Mouse (Mus musculus) inflammation-experienced regulatory T-cells (primary cell): ENCODE data around the gene Mif. TPM values are rescaled to one million over a fixed set of nuclear protein-coding genes. Genes with fewer than 3 reads are reported as not detected.

Experiments
- polyA plus RNA-seq, 2 experiments: library from polyadenylated mRNA; unstranded; fragments of 100-300 nt; shearing (Covaris generic); gene quantifications; one replicate each; pipeline ENCODE4 v1.2.1; 2017

Mif gene
- 100 to 1,000 TPM; 429 to 460 TPM for polyA plus RNA-seq

GRCm38 (mm10) chr10:75859786-75860470 lies at the start of gene Mif:
Gene Mif, minus strand, starts transcription at chr10:75860240.

GRCm38 (mm10) chr10:75893089-75893750 lies 33.2 kb upstream of the Mif start, which contains the start of gene Derl3:
Gene Derl3, plus strand, starts transcription at chr10:75893413.

GRCm38 (mm10) chr10:75837248-75837759 lies 22.7 kb downstream of the Mif start, which contains the start of gene Gstt2:
Gene Gstt2, minus strand, starts transcription at chr10:75837424.

DNA sequence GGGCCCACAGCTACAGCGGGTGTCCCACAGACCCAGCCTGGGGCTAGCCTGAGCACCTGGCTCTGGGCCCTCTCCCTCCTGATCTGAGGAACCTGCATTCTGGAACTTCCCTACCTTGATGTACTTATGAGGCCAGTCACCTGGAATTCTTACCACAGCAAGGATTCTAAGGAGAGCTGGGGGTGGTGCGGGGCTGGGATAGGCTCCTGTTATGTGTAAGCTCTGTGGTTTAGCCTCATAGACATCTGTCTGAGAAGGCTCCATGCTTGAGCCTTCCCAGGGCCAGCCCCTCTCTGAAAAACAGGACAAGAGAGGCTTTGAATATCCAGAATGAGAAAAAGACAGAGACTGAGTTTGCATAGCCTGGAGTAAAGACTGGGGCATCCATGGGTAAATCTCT lies 37.6 kb downstream of the Mif start, which contains the start of gene Gstt4:
Gene Gstt4 (minus strand): TSS at position 101 of the 400 bp plus-strand sequence.

Other genes with a start within 250 kb of the Mif start
- gene Susd2, start 216.2 kb downstream of the Mif start, polyA plus RNA-seq = 10 to 100 TPM; 30.9 to 31.3 TPM
- gene Cabin1, start 95.9 kb downstream of the Mif start, polyA plus RNA-seq = 10 to 100 TPM; 47.2 to 65.3 TPM
- gene Ddt, start 86.8 kb downstream of the Mif start, polyA plus RNA-seq = 10 to 100 TPM; 42.9 to 61.3 TPM
- not detected for gene Gm20441, start 79.3 kb downstream of the Mif start, polyA plus RNA-seq
- gene Gstt3, start 78.8 kb downstream of the Mif start, polyA plus RNA-seq = 10 to 100 TPM; 10.3 to 11.1 TPM
- gene Gstt1, start 61.7 kb downstream of the Mif start, polyA plus RNA-seq = 1 to 10 TPM in 1 of 2 experiments, under 1 TPM in 1; 0.55 to 1.1 TPM
- not detected for gene Gstt4, start 37.7 kb downstream of the Mif start, polyA plus RNA-seq
- gene Gstt2, start 22.8 kb downstream of the Mif start, polyA plus RNA-seq = 10 to 100 TPM; 43.6 to 48.6 TPM
- 1 to 10 TPM; 2.4 to 5.9 TPM for gene Derl3, start 33.2 kb upstream of the Mif start, polyA plus RNA-seq
- gene Smarcb1, start 61.4 kb upstream of the Mif start, polyA plus RNA-seq = 10 to 100 TPM; 89.6 to 97.4 TPM
- gene Chchd10, start 72.9 kb upstream of the Mif start, polyA plus RNA-seq = 100 to 1,000 TPM in 1 of 2 experiments, 10 to 100 TPM in 1; 47.4 to 109 TPM
- gene Mmp11, start 76.3 kb upstream of the Mif start, polyA plus RNA-seq = 10 to 100 TPM in 1 of 2 experiments, 1 to 10 TPM in 1; 6.4 to 10.9 TPM
- gene Gm867, start 80.4 kb upstream of the Mif start, polyA plus RNA-seq = under 1 TPM in 1 of 2 experiments, not detected in 1; 0.40 TPM
- 1 to 10 TPM in 1 of 2 experiments, under 1 TPM in 1; 0.87 to 2.4 TPM for gene Vpreb3, start 82.8 kb upstream of the Mif start, polyA plus RNA-seq
- 1 to 10 TPM in 1 of 2 experiments, under 1 TPM in 1; 0.96 to 1.3 TPM for gene Gm5134, start 94.3 kb upstream of the Mif start, polyA plus RNA-seq
- 10 to 100 TPM; 39.6 to 43.5 TPM for gene Zfp280b, start 172.4 kb upstream of the Mif start, polyA plus RNA-seq